Mouse (Mus musculus) midbrain, postnatal 0 days (tissue): ENCODE results near the gene Dusp7. TPM values are rescaled to one million over a fixed set of nuclear protein-coding genes. Genes with fewer than 3 reads are reported as not detected.

Experiments
- ATAC-seq: fragments of 200-750 bp; cut with Nextera tagmentation; 2 replicates; pipeline ENCODE4 v1.8.0; 2017; ENCODE audit warnings: moderate number of reproducible peaks, mild to moderate bottlenecking, moderate TSS enrichment, moderate library complexity; ENCODE audit not compliant: low FRiP score
- DNase-seq: peaks from one replicate; pipeline ENCODE4 v3.0.0-alpha.2; 2015; ENCODE audit warnings: low spot score
- H3K27ac ChIP-seq: fragments of 300-500 bp; sonication (generic); 2 replicates; pipeline ENCODE4 v1.5.1; 2014; ENCODE audit warnings: low read depth, mild to moderate bottlenecking, low read length, mixed read lengths
- H3K27me3 ChIP-seq: fragments of 300-500 bp; sonication (generic); 2 replicates; pipeline ENCODE4 v1.6.1; 2014; ENCODE audit warnings: low read length, control low read depth, mixed read lengths; ENCODE audit not compliant: insufficient read depth
- H3K36me3 ChIP-seq: fragments of 300-500 bp; sonication (generic); 2 replicates; pipeline ENCODE4 v1.6.1; 2014; ENCODE audit warnings: low read length, control low read depth, mixed read lengths; ENCODE audit not compliant: insufficient read depth
- H3K4me1 ChIP-seq: fragments of 300-500 bp; sonication (generic); 2 replicates; pipeline ENCODE4 v1.6.1; 2014; ENCODE audit warnings: mild to moderate bottlenecking, control low read depth, antibody characterized with exemption, low read length, mixed read lengths; ENCODE audit not compliant: insufficient read depth
- H3K4me2 ChIP-seq: fragments of 300-500 bp; sonication (generic); 2 replicates; pipeline ENCODE4 v1.6.1; 2014; ENCODE audit warnings: low read depth, mild to moderate bottlenecking, low read length, mixed read lengths; ENCODE audit not compliant: poor library complexity, severe bottlenecking
- H3K4me3 ChIP-seq: fragments of 300-500 bp; sonication (generic); 2 replicates; pipeline ENCODE4 v1.5.1; 2014; ENCODE audit warnings: low read depth, mild to moderate bottlenecking, low read length, moderate library complexity
- H3K9ac ChIP-seq: fragments of 300-500 bp; sonication (generic); replicated peaks from 2 replicates; pipeline ENCODE4 v1.6.1; 2014; ENCODE audit warnings: mild to moderate bottlenecking, low read length, moderate library complexity, mixed read lengths; ENCODE audit not compliant: poor library complexity, severe bottlenecking
- H3K9me3 ChIP-seq: fragments of 300-500 bp; sonication (generic); 2 replicates; pipeline ENCODE4 v1.6.1; 2016; ENCODE audit warnings: low read length, control low read depth
- CTCF ChIP-seq: IDR thresholded peaks from 2 replicates; pipeline ENCODE4 v1.5.1; 2016; ENCODE audit warnings: antibody characterized with exemption, mild to moderate bottlenecking
- WGBS: fragments of 180-500 bp; shearing (Covaris S2); extraction: QIAGEN DNeasy Blood & Tissue Kit; methylation state at CpG from one replicate; pipeline ENCODE4 v1.1.7; 2014; 5-methylcytosine and 5-hydroxymethylcytosine counted together
- polyA plus RNA-seq: library from polyadenylated mRNA; unstranded; fragments of >200 nt; fragmentation: Nextera tagmentation; extraction: Ambion mirVana; gene quantifications from 2 replicates; pipeline ENCODE4 v1.2.1, GENCODE M21; 2015
- total RNA-seq: library from RNA; depleted of rRNA; stranded (reverse); fragments of >200 nt; gene quantifications from 2 replicates; pipeline ENCODE4 v1.2.3, GENCODE M21; 2014

Dusp7 gene
- total and polyA plus RNA-seq, 2 experiments from 2014 or later: 19.4 to 79.2 TPM

GRCm38 (mm10) chr9:106371384-106371671 is 2.9 kb downstream of the Dusp7 start:
- H3K27ac ChIP-seq: no peak overlapping the region
- ATAC-seq (no peak), DNase-seq (no peak)
- peak overlapping the region; percentile 64 for H3K4me2 ChIP-seq
- no peaks in the 10 kb centered on the region for H3K9me3 ChIP-seq
- H3K36me3 ChIP-seq: peaks cover 28% of the 10 kb centered on the region
- 71% methylated on average over 6 of the region's 6 CpGs for WGBS
- peaks cover 18% of the 10 kb centered on the region for H3K4me1 ChIP-seq
- no peak for TF ChIP-seq CTCF
- peak overlapping the region; percentile 37 for H3K9ac ChIP-seq
- no peaks in the 10 kb centered on the region for H3K27me3 ChIP-seq
- H3K4me3 ChIP-seq: no peak overlapping the region

GRCm38 (mm10) chr9:106371776-106372175 is 3.3 kb downstream of the Dusp7 start:
- no peak for ATAC-seq
- Histone ChIP-seq H3K36me3 (peaks cover 28% of the 10 kb centered on the region), H3K4me3 (0 out of 2 replicates have a peak overlapping the region, but pooled peaks have one; percentile 10), H3K9me3 (no peaks in the 10 kb centered on the region), H3K9ac (peak overlapping the region; percentile 37), H3K4me1 (peaks cover 18% of the 10 kb centered on the region), H3K27ac (no peak overlapping the region), H3K27me3 (no peaks in the 10 kb centered on the region), H3K4me2 (peak overlapping the region; percentile 64)
- WGBS: 37% methylated on average over 6 of the region's 6 CpGs
- no peak for DNase-seq
- no peak for TF ChIP-seq CTCF

GRCm38 (mm10) chr9:106372431-106373412 is 4.3 kb downstream of the Dusp7 start:
- H3K9ac ChIP-seq: no peak overlapping the region
- 95% methylated on average over 11 of the region's 11 CpGs for WGBS
- H3K9me3 ChIP-seq: no peaks in the 10 kb centered on the region
- no peaks in the 10 kb centered on the region for H3K27me3 ChIP-seq
- H3K4me3 ChIP-seq: no peak overlapping the region
- TF ChIP-seq CTCF: no peak
- no peak overlapping the region; the same call in 1 of the 2 replicates for H3K4me2 ChIP-seq
- H3K36me3 ChIP-seq: peaks cover 37% of the 10 kb centered on the region
- ATAC-seq (no peak), DNase-seq (no peak)
- peaks cover 18% of the 10 kb centered on the region for H3K4me1 ChIP-seq
- no peak overlapping the region for H3K27ac ChIP-seq

GRCm38 (mm10) chr9:106373973-106374372 is 5.5 kb downstream of the Dusp7 start:
- H3K4me3 ChIP-seq: no peak overlapping the region
- H3K4me1 ChIP-seq: peaks cover 18% of the 10 kb centered on the region
- ATAC-seq (no peak), DNase-seq (no peak)
- H3K27ac ChIP-seq: no peak overlapping the region
- H3K27me3 ChIP-seq: no peaks in the 10 kb centered on the region
- H3K36me3 ChIP-seq: peaks cover 49% of the 10 kb centered on the region
- 88% methylated on average over 7 of the region's 7 CpGs for WGBS
- H3K9me3 ChIP-seq: no peaks in the 10 kb centered on the region
- TF ChIP-seq CTCF: no peak
- H3K4me2 ChIP-seq: no peak overlapping the region
- no peak overlapping the region for H3K9ac ChIP-seq

GRCm38 (mm10) chr9:106377247-106377646 is 8.8 kb downstream of the Dusp7 start:
- H3K9ac ChIP-seq: no peak overlapping the region
- no peaks in the 10 kb centered on the region for H3K27me3 ChIP-seq
- 86% methylated on average over 8 of the region's 8 CpGs for WGBS
- no peaks in the 10 kb centered on the region for H3K9me3 ChIP-seq
- ATAC-seq (no peak), DNase-seq (no peak)
- TF ChIP-seq CTCF: no peak
- H3K27ac ChIP-seq: no peak overlapping the region
- H3K4me3 ChIP-seq: no peak overlapping the region
- H3K36me3 ChIP-seq: peaks cover 40% of the 10 kb centered on the region
- H3K4me2 ChIP-seq: no peak overlapping the region
- no peaks in the 10 kb centered on the region for H3K4me1 ChIP-seq

GRCm38 (mm10) chr9:106378045-106378444 is 9.6 kb downstream of the Dusp7 start:
- H3K4me1 ChIP-seq: no peaks in the 10 kb centered on the region
- ATAC-seq: no peak
- no peaks in the 10 kb centered on the region for H3K9me3 ChIP-seq
- no peak overlapping the region for H3K27ac ChIP-seq
- peaks cover 35% of the 10 kb centered on the region for H3K36me3 ChIP-seq
- WGBS: 76% methylated on average over 3 of the region's 3 CpGs
- H3K9ac ChIP-seq: no peak overlapping the region
- no peak overlapping the region for H3K4me2 ChIP-seq
- H3K27me3 ChIP-seq: no peaks in the 10 kb centered on the region
- no peak overlapping the region for H3K4me3 ChIP-seq
- TF ChIP-seq CTCF: no peak
- DNase-seq: no peak
